Mouse (Mus musculus): ENCODE measurements around the gene Zfp791. TPM values are rescaled to one million over a fixed set of nuclear protein-coding genes. Genes with fewer than 3 reads are reported as not detected.
"Not testable (repeated sequence)": the region's sequence is repeated elsewhere in the genome, so short reads cannot be mapped to it uniquely, and the experiment has no call there.

Zfp791 gene
- total RNA-seq (2021), result 1 to 10 TPM; 5.6 to 5.8 TPM
- long read RNA-seq, experiment 1, partial matches to known transcripts, result 1 of 3 reads
- long read RNA-seq, experiment 1, other reads (novel, unspliced or antisense), result 1 of 3 reads
- long read RNA-seq, experiment 2, result 0 reads

GRCm38 (mm10) chr8:85122995-85123394 is at the start of gene Zfp791:
Zfp791 (minus strand) TSS chr8:85123095.
- no peak for DNase-seq (ENCODE audit: low spot score in 2 of 2)

- peak; percentile 48 to 57 for DNase-seq (ENCODE audit: low spot score in 2 of 2)
These were observed 48.4 kb upstream of the Zfp791 start for GRCm38 (mm10) chr8:85171291-85171690.

- DNase-seq (ENCODE audit: low spot score in 2 of 2), result no peak
These were observed 28.7 kb upstream of the Zfp791 start, which contains the start of gene Cks1brt for GRCm38 (mm10) chr8:85151624-85152023. Cks1brt (plus strand) TSS chr8:85151924.

- DNase-seq (ENCODE audit: low spot score in 2 of 2), result no peak
These were observed 19.6 kb upstream of the Zfp791 start for GRCm38 (mm10) chr8:85142516-85142915.

DNA sequence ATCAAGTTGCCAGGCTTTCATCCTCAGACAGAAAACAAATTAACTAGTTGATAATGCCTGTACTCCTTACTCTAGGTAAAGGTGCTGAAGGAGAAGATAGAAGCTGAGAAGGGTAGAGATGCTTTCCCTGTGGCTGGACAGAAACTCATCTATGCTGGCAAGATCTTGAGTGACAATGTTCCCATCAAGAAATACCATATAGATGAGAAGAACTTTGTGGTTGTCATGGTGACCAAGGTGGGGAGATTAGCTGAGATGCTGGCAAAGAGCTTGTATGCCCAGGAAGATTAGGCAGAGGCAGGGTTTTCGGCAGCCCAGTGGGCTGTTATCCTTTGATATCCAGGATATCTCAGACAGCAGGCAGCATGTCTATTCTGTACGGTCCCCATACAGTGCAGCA is 12.8 kb upstream of the Zfp791 start:
- not testable (repeated sequence) for DNase-seq (ENCODE audit: low spot score in 2 of 2)

DNA sequence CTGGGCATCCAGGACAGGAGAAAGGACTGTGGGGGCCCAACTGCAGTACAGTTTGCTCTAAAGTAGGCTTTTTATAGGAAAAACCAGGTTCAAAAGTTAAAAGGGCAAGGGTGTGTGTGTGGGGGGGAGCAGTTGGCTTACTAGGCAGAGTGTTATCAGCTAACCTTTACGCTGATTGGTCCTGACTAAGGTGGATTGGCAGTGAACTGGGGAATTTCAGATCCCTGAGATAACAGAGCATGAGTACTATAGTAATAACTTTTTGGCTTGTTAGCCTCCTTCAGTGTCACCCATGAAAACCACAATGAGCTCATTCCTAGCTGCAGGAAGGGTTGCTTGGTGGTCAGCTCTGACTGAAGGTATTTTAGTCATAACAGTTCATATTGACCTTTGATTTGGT is 9.4 kb upstream of the Zfp791 start:
- DNase-seq (ENCODE audit: low spot score in 2 of 2), result no peak

- no peak for DNase-seq (ENCODE audit: low spot score in 2 of 2)
These were observed 796 bp upstream of the Zfp791 start for GRCm38 (mm10) chr8:85123691-85124090.

DNA sequence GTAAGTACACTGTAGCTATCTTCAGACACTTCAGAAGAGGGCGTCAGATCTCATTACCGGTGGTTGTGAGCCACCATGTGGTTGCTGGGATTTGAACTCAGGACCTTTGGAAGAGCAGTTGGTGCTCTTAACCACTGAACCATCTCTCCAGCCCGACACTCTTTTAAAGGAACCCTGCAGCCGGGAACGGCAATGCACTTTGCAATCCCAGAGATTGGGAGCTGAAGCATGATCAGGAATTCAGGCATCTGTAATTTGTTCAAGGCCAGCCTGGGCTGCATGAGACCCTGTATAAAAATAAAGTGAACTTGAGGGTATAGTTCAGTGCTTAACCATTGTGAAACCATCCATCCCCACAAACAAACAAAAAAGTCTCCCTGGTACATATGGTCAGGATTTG is 2.6 kb downstream of the Zfp791 start:
- not testable (repeated sequence) for DNase-seq (ENCODE audit: low spot score in 2 of 2)

- peak; percentile 71 to 80 for DNase-seq (ENCODE audit: low spot score in 2 of 2)
These were observed 3.6 kb downstream of the Zfp791 start for GRCm38 (mm10) chr8:85119052-85119981.

DNA sequence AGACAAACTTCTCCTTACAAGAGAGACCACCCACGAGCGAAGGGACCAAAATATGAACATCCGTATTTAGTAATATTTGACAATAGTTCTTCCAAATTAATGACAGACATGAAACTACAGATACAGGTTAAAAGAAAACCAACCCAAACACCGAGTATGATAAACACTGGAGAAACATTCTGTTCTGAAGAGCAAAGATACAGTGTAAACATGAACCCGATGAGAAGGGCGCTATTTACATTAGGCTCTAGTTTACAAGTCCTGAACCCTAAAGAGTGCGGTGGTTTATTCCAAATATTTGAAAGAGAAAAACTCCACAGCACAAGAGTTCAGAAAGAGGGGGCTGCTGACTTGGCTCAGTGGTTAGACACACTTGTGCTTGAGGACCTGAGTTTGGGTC is 5.9 kb downstream of the Zfp791 start:
- no peak for DNase-seq (ENCODE audit: low spot score in 2 of 2)

DNA sequence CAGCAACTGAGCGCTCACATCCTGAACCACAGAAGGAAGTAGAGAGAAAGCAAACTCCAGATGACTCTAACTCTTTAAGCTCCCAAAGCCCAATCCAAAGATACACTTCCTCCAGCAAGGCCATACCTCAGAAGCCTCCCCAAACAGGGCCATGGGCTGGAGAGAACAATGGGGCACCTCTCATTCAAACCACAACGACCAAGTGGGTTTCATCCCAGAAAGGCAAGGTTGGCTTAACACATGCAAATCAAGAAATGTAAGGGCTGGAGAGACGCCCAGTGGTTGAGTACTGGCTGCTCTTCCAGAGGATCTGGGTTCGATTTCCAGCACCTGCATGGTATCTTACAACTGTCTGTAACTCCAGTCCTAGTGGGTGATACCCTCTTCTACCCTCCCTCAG is 7.4 kb downstream of the Zfp791 start:
- DNase-seq (ENCODE audit: low spot score in 2 of 2), result no peak

GRCm38 (mm10) chr8:85113241-85113640 is 9.7 kb downstream of the Zfp791 start:
- DNase-seq (ENCODE audit: low spot score in 2 of 2), result no peak

DNA sequence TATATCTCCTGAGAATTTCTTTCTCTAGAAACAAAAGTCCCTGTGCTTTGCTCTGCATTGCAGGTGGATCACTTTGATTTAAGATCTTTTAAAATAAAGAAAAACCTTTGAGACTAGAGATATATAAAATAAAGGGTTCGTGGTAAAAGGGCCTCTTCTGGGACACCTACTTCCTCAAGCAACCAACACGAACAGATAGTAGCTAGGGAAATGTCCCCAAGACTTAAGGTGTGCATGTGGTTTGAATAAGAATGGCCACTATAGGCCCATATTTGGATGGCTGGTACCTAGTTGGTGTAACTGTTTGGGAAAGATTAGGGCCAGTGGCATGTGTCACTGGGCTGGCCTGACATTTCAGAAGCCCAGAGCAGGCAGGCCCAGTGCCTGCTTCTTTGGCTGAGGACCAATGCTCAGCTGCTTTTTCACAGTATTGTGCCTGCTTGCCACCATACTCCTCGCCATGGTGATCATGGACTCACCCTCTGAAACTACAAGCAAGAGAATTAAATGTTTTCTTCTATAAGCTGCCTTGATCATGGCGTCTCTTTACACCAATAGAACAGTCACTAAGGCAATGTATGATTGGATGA is 22.7 kb downstream of the Zfp791 start:
- DNase-seq (ENCODE audit: low spot score in 2 of 2), result no peak

GRCm38 (mm10) chr8:85096850-85097249 is 26.0 kb downstream of the Zfp791 start:
- DNase-seq (ENCODE audit: low spot score in 2 of 2), result no peak

- DNase-seq (ENCODE audit: low spot score in 2 of 2), result no peak
These were observed 26.7 kb downstream of the Zfp791 start for GRCm38 (mm10) chr8:85096196-85096595.

- no peak for DNase-seq (ENCODE audit: low spot score in 2 of 2)
These were observed 27.3 kb downstream of the Zfp791 start for GRCm38 (mm10) chr8:85095566-85095965.

DNA sequence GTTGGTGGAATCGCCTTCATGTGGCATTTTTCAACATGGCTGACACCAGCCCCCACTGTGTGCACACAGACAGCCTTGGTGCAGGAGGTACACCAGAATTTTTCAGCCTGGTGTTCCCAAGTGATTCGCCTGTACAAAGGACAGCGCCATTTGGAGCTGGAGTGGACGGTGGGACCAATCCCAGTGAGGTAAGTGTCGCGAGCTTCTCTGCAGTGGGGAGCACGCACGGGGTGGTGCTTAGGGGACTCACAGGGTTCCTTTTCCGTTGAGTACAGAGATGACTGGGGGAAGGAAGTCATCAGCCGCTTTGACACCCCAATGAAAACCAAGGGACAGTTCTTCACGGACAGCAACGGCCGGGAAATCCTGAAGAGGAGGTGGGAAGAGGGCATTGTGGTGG is 27.8 kb downstream of the Zfp791 start:
- no peak for DNase-seq (ENCODE audit: low spot score in 2 of 2)

GRCm38 (mm10) chr8:85091526-85092090 is 31.3 kb downstream of the Zfp791 start:
- no peak for DNase-seq (ENCODE audit: low spot score in 2 of 2)

- DNase-seq (ENCODE audit: low spot score in 2 of 2), result no peak
These were observed 32.0 kb downstream of the Zfp791 start for GRCm38 (mm10) chr8:85090856-85091255.

GRCm38 (mm10) chr8:85088771-85089170 is 34.1 kb downstream of the Zfp791 start:
- DNase-seq (ENCODE audit: low spot score in 2 of 2), result no peak

GRCm38 (mm10) chr8:85086238-85086637 is 36.7 kb downstream of the Zfp791 start:
- DNase-seq (ENCODE audit: low spot score in 2 of 2), result no peak

GRCm38 (mm10) chr8:85084633-85085032 is 38.3 kb downstream of the Zfp791 start:
- no peak for DNase-seq (ENCODE audit: low spot score in 2 of 2)

All from layer of hippocampus, postnatal 14 days (tissue).